Mouse (Mus musculus): ENCODE measurements at regions not wholly inside any gene's neighbourhood (a gene's known extent, or its start where the extent isn't known, plus 50 kb on each side); places are given as distances from the start of the nearest gene placed in this dataset.
"Not testable (repeated sequence)": the region's sequence is repeated elsewhere in the genome, so short reads cannot be mapped to it uniquely, and the experiment has no call there.

DNA sequence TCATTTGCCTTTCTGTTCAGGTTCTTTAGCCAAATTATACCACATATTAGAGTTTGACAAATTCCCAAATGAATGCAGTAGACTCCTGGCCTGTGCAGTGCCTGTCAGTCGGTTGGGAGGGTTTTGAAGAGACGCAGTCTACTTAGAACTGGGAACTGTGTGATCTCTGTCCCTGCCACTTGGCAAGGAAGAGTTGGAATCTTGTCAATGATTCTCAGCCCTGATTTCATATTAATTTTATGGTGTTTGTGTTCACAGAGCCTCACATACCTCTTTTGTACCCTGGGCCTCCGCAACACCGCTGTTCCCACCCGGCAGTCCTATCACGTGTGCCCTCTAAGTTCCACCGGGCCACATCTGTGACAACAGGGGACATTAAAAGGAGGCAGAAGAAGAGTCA is 149.8 kb upstream of the Ddhd1 start:
- H3K27me3 ChIP-seq (replicated peaks): no peaks in the 10 kb centered on the region
- no peaks in the 10 kb centered on the region for H3K9me3 ChIP-seq
- WGBS: 86% methylated on average over 7 of the region's 7 CpGs
- H3K9ac ChIP-seq: no peak overlapping the region
- ATAC-seq (ENCODE audit: extremely low read depth, insufficient number of reproducible peaks, low FRiP score, low TSS enrichment): no peak
- H3K36me3 ChIP-seq: no peaks in the 10 kb centered on the region
- H3K4me3 ChIP-seq: no peak overlapping the region
- H3K4me2 ChIP-seq: no peak overlapping the region
- peaks cover 12% of the 10 kb centered on the region for H3K4me1 ChIP-seq
- H3K27ac ChIP-seq (replicated peaks): no peak overlapping the region

- H3K36me3 ChIP-seq: no peaks in the 10 kb centered on the region
- H3K9me3 ChIP-seq: no peaks in the 10 kb centered on the region
- no peaks in the 10 kb centered on the region for H3K27me3 ChIP-seq (replicated peaks)
- no peak for ATAC-seq (ENCODE audit: extremely low read depth, insufficient number of reproducible peaks, low FRiP score, low TSS enrichment)
- H3K4me2 ChIP-seq: no peak overlapping the region
- H3K4me1 ChIP-seq: peaks cover 12% of the 10 kb centered on the region
- 84% methylated on average over 7 of the region's 7 CpGs for WGBS
- no peak overlapping the region for H3K9ac ChIP-seq
- H3K4me3 ChIP-seq: no peak overlapping the region
- H3K27ac ChIP-seq (replicated peaks): no peak overlapping the region
Observed at GRCm38 (mm10) chr14:45809491-45809890, 151.5 kb upstream of the Ddhd1 start.

DNA sequence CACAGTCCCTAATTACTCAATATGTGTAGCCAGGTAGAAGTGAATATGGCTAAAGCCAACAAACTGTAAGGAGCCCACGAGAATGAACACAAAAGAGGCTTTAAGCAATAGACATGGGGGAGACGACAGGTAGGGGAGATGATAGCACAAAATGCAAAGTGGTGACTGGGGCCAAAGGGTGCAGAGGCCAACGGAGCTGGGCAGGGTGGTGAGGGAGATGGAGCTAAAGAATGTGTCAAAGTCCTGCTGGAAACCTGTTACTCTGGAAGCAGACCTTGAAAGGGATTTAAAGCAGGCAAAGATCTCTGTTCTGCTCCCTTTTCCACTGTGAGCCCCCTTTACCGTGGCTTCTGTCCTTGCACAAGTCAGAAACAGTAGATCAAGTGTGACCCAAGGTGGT is 152.2 kb upstream of the Ddhd1 start:
- Histone ChIP-seq H3K36me3 (no peaks in the 10 kb centered on the region), H3K27ac (replicated peaks) (no peak overlapping the region), H3K4me3 (no peak overlapping the region), H3K27me3 (replicated peaks) (no peaks in the 10 kb centered on the region), H3K9ac (no peak overlapping the region), H3K4me1 (peaks cover 12% of the 10 kb centered on the region), H3K4me2 (0 out of 2 replicates have a peak overlapping the region, but pooled peaks have one; percentile 16), H3K9me3 (no peaks in the 10 kb centered on the region)
- 47% methylated on average over 4 of the region's 4 CpGs for WGBS
- ATAC-seq (ENCODE audit: extremely low read depth, insufficient number of reproducible peaks, low FRiP score, low TSS enrichment): no peak

GRCm38 (mm10) chr14:45810630-45811029 is 152.7 kb upstream of the Ddhd1 start:
- H3K27me3 ChIP-seq (replicated peaks): no peaks in the 10 kb centered on the region
- 16% methylated on average over 3 of the region's 3 CpGs for WGBS
- H3K27ac ChIP-seq (replicated peaks): no peak overlapping the region
- ATAC-seq (ENCODE audit: extremely low read depth, insufficient number of reproducible peaks, low FRiP score, low TSS enrichment): no peak
- H3K9ac ChIP-seq: no peak overlapping the region
- peak overlapping the region; percentile 16; the same call in 1 of the 2 replicates for H3K4me2 ChIP-seq
- H3K36me3 ChIP-seq: no peaks in the 10 kb centered on the region
- peaks cover 12% of the 10 kb centered on the region for H3K4me1 ChIP-seq
- H3K4me3 ChIP-seq: no peak overlapping the region
- no peaks in the 10 kb centered on the region for H3K9me3 ChIP-seq

DNA sequence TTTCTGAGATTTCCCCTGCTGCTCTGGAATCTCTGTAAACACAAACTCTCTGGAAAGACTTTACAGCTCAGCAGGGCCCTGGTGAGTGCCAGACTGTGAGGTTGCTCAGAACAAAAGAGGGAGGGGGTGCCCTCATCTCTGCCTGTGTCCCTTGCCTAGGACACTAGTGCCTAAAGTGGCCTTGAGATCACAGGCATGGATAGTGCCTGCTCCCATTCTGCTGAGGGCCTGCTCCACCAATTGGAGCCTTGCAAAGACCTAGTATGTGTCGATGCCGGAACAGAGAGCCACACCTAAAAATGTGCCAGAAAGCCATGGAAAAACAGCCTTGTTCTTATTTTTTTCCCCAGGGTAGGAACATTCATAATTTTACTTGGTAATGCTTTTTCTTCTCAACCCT is 157.7 kb upstream of the Ddhd1 start:
- Histone ChIP-seq H3K27me3 (replicated peaks) (no peaks in the 10 kb centered on the region), H3K36me3 (no peaks in the 10 kb centered on the region), H3K4me2 (no peak overlapping the region), H3K9me3 (no peaks in the 10 kb centered on the region), H3K4me1 (peaks cover 5% of the 10 kb centered on the region; the same call in 1 of the 2 replicates), H3K4me3 (no peak overlapping the region), H3K27ac (replicated peaks) (no peak overlapping the region), H3K9ac (0 out of 2 replicates have a peak overlapping the region, but pooled peaks have one; percentile 37)
- WGBS: 82% methylated on average over 2 of the region's 2 CpGs
- no peak for ATAC-seq (ENCODE audit: extremely low read depth, insufficient number of reproducible peaks, low FRiP score, low TSS enrichment)

DNA sequence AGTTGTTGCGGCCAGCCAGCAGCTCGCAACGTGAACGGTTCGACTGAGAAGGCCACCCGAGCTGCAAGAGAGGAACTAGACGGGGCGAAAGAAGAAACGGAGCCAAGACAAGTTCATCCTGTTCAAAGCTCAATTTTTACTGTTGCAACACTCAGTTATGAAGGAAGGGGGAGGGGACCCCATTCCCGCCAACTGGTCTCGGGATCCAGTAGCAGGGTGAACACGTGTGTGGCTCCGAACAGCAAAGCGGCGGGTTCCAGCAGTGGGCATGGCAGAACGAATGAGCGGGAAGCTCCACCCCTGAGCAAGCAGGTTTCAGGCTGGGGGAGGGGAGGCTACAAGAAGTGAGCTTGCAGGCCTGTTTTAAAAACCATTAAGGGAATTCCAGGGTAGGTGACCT is 158.7 kb upstream of the Ddhd1 start:
- H3K27me3 ChIP-seq (replicated peaks); H3K4me1 ChIP-seq; H3K4me2 ChIP-seq; H3K9me3 ChIP-seq; H3K9ac ChIP-seq; ATAC-seq (ENCODE audit: extremely low read depth, insufficient number of reproducible peaks, low FRiP score, low TSS enrichment); H3K36me3 ChIP-seq; H3K27ac ChIP-seq (replicated peaks); H3K4me3 ChIP-seq: not testable (repeated sequence)
- 86% methylated on average over 17 of the region's 17 CpGs for WGBS

DNA sequence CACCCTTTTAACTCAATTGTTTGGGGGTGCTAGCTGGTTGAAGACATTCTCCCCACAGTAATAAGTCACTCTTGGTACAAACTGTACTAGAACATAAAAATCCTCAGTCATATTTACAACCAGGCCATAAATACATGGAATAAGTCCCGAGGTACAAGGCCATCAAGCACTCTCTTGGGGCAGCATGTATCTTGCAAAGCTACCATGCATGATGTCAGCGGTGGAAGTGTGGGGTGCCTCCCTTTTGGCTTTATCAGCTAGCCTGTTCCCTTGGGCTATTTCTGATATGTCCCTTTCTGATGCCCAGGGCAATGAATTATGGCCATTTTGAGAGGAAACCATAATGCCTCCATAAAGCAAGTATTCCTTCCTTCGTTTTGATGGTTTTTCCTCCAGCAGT is 159.8 kb upstream of the Ddhd1 start:
- no peaks in the 10 kb centered on the region for H3K4me1 ChIP-seq
- H3K9me3 ChIP-seq: no peaks in the 10 kb centered on the region
- H3K27ac ChIP-seq (replicated peaks): no peak overlapping the region
- no peaks in the 10 kb centered on the region for H3K27me3 ChIP-seq (replicated peaks)
- no peak overlapping the region for H3K4me3 ChIP-seq
- H3K4me2 ChIP-seq: no peak overlapping the region
- 69% methylated on average over 3 of the region's 3 CpGs for WGBS
- H3K36me3 ChIP-seq: no peaks in the 10 kb centered on the region
- ATAC-seq (ENCODE audit: extremely low read depth, insufficient number of reproducible peaks, low FRiP score, low TSS enrichment): no peak
- no peak overlapping the region for H3K9ac ChIP-seq

DNA sequence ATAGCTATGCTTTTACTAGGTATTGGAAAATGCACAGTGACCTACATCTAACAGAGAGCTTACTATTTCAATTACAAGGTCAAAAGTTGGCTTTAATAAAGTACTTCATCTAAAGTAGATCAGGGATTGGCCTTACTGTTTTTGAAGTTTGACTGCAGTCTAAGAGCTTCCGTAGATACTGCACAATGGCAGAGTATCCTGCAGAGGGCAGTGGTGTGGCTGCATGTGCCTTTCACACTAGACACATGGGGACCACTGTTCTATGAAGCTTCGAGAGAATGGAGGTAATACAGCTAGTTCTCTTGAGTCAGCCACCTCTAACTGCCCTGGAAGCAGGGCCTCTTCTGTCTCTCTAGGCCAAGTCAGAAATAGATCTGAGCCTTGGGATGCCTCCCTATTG is 166.7 kb upstream of the Ddhd1 start:
- WGBS: 78% methylated on average over 2 of the region's 2 CpGs
- Histone ChIP-seq H3K36me3 (no peaks in the 10 kb centered on the region), H3K9me3 (no peaks in the 10 kb centered on the region), H3K4me2 (no peak overlapping the region), H3K4me1 (no peaks in the 10 kb centered on the region), H3K27me3 (replicated peaks) (no peaks in the 10 kb centered on the region), H3K9ac (no peak overlapping the region), H3K27ac (replicated peaks) (no peak overlapping the region), H3K4me3 (no peak overlapping the region)
- no peak for ATAC-seq (ENCODE audit: extremely low read depth, insufficient number of reproducible peaks, low FRiP score, low TSS enrichment)

GRCm38 (mm10) chr14:45826023-45826422 is 168.1 kb upstream of the Ddhd1 start:
- H3K4me2 ChIP-seq: no peak overlapping the region
- no peaks in the 10 kb centered on the region for H3K27me3 ChIP-seq (replicated peaks)
- no peaks in the 10 kb centered on the region for H3K9me3 ChIP-seq
- ATAC-seq (ENCODE audit: extremely low read depth, insufficient number of reproducible peaks, low FRiP score, low TSS enrichment): no peak
- H3K4me3 ChIP-seq: no peak overlapping the region
- H3K36me3 ChIP-seq: no peaks in the 10 kb centered on the region
- 62% methylated on average over 3 of the region's 3 CpGs for WGBS
- H3K27ac ChIP-seq (replicated peaks): no peak overlapping the region
- no peak overlapping the region for H3K9ac ChIP-seq
- H3K4me1 ChIP-seq: no peaks in the 10 kb centered on the region

DNA sequence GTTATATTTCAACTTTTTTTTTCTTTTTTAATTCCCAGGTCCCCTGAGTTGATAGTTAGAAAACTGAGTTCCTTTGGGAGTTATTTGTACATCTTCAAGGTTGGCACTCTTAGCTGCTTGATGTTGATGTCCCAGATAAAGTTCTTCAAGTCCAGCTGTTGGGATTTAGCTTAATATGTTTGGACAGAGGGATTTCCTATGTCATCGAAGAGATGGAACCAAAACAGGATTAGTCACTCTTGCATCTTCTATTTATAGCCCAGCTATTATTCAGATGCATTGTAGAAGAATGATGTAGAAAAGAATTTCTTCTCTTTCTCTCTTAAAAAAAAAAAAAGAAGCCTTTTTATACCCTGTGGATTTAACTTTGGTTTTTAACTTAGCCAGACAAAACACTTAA is 169.2 kb upstream of the Ddhd1 start:
- H3K9me3 ChIP-seq: no peaks in the 10 kb centered on the region
- no peaks in the 10 kb centered on the region for H3K36me3 ChIP-seq
- no peak overlapping the region for H3K9ac ChIP-seq
- WGBS: 44% methylated on average over 1 of the region's 1 CpGs
- H3K27ac ChIP-seq (replicated peaks): no peak overlapping the region
- no peak for ATAC-seq (ENCODE audit: extremely low read depth, insufficient number of reproducible peaks, low FRiP score, low TSS enrichment)
- H3K4me1 ChIP-seq: no peaks in the 10 kb centered on the region
- H3K4me3 ChIP-seq: no peak overlapping the region
- no peak overlapping the region for H3K4me2 ChIP-seq
- no peaks in the 10 kb centered on the region for H3K27me3 ChIP-seq (replicated peaks)

DNA sequence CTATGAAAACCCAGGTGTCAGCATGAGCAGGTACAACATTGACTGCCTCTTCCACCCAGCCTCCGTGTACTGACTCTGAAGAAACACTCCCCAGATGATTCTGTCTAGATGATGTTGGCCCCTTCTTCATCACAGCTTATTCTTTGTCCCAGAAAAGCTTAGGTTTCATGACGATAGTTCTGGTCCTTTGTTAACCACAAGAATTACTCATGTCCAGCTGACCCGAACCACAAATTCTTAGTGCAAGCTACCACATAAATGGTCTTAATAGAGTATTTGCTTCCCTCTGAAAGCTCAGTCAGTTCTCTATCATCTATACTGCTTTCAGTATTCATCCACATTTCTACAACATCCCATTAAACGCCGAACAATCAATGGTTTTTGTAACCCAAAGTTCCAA is 172.5 kb upstream of the Ddhd1 start:
- no peaks in the 10 kb centered on the region for H3K4me1 ChIP-seq
- no peaks in the 10 kb centered on the region for H3K9me3 ChIP-seq
- ATAC-seq (ENCODE audit: extremely low read depth, insufficient number of reproducible peaks, low FRiP score, low TSS enrichment): no peak
- no peak overlapping the region for H3K4me3 ChIP-seq
- no peak overlapping the region for H3K4me2 ChIP-seq
- H3K27me3 ChIP-seq (replicated peaks): no peaks in the 10 kb centered on the region
- no peak overlapping the region for H3K9ac ChIP-seq
- H3K27ac ChIP-seq (replicated peaks): no peak overlapping the region
- 86% methylated on average over 5 of the region's 5 CpGs for WGBS
- H3K36me3 ChIP-seq: no peaks in the 10 kb centered on the region

DNA sequence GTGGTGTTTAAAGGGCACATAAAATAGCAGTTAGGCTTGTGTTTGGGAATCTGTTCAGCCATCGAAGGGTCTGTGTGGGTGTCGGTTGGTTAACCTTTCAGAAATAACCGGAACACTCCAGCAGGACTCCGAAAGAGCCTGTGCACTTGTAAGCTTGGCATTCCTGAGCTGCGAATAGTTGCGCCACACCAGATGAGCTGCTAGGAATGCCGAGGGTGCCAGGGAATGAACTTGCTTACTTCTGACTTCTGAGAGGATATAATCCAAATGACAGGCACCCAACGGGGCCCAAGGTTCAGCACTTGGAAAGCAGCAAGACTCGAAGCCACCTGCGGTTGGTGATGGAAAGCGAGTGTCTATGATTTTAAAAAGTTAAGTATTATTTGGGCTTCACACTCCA is 179.1 kb upstream of the Ddhd1 start:
- Histone ChIP-seq H3K9ac (no peak overlapping the region), H3K9me3 (no peaks in the 10 kb centered on the region), H3K27me3 (replicated peaks) (no peaks in the 10 kb centered on the region), H3K4me3 (no peak overlapping the region), H3K4me1 (peaks cover 5% of the 10 kb centered on the region; the same call in 1 of the 2 replicates), H3K27ac (replicated peaks) (no peak overlapping the region), H3K36me3 (no peaks in the 10 kb centered on the region), H3K4me2 (no peak overlapping the region)
- WGBS: 53% methylated on average over 11 of the region's 11 CpGs
- no peak for ATAC-seq (ENCODE audit: extremely low read depth, insufficient number of reproducible peaks, low FRiP score, low TSS enrichment)
